Mouse (Mus musculus) heart, adult 2 months (tissue): ENCODE results near the gene Ubc.
A peak's percentile ranks its signal among the peaks of the same experiment; 100 is the strongest.

Experiments used
- CTCF ChIP-seq: fragments of 200-600 bp; IDR thresholded peaks from 2 replicates; pipeline ENCODE4 v1.8.1; 2022; ENCODE audit warnings: antibody characterized with exemption, mild to moderate bottlenecking, moderate library complexity
- EP300 ChIP-seq: fragments of 200-500 bp; IDR thresholded peaks from 2 replicates; pipeline ENCODE4 v1.6.1; 2011; ENCODE audit warnings: low read depth, low read length, control low read depth; ENCODE audit not compliant: insufficient read depth
- POLR2A ChIP-seq: fragments of 200-500 bp; IDR thresholded peaks from 2 replicates; pipeline ENCODE4 v1.6.1; 2011; ENCODE audit warnings: mild to moderate bottlenecking, low read depth, low read length, control low read depth; ENCODE audit not compliant: insufficient read depth

GRCm38 (mm10) chr5:125400903-125401302 lies 10.9 kb upstream of the Ubc start:
- TF ChIP-seq CTCF (peak; percentile 30), POLR2A (no peak), EP300 (no peak)
